Mouse (Mus musculus): ENCODE data around the gene Arl4d.
A peak's percentile ranks its signal among the peaks of the same experiment; 100 is the strongest.
"Not testable (repeated sequence)": the region's sequence is repeated elsewhere in the genome, so short reads cannot be mapped to it uniquely, and the experiment has no call there.

Arl4d gene

DNA sequence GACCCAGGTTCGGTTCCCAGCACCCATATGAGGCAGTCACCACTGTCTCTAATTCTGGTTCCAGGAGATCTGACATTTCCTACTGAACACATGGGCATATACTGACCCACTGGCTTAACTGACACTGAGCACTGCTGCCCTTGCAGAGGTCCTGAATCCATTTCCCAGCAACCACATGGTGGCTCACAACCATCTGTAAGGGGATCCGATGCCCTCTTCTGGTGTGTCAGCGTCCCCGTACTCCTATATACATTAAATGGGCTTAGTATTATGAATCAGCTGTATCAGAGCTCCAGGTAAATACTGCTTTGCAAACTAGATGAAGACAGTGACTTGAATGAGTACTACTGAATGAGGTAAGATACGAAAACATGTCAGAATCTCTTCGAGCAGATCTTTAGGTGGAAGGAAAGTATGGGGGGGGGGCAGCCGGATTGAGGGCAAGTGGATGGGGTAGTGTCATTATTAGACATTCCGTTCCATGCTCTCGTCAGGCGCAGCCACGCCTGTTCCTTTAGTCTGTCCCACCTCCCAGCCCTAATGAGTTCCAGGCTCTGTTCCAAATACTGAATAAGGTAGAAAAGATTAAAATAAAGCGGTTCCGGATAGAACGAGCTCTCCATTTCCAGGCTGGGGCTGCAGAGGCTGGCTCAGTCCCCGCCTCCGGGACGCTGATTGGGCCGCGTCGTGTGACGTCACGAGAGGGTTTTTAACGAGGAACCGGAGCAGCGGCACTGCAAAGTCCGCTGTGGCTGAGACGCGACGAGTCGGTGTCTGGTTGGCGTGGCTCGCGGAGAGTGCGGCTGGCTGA, at the start of gene Arl4d:
Gene Arl4d (plus strand): TSS at position 717 of the 811 bp plus-strand sequence.
- peak; percentile 93 to 96 for DNase-seq (ENCODE audit: low spot score in 2 of 2)

DNA sequence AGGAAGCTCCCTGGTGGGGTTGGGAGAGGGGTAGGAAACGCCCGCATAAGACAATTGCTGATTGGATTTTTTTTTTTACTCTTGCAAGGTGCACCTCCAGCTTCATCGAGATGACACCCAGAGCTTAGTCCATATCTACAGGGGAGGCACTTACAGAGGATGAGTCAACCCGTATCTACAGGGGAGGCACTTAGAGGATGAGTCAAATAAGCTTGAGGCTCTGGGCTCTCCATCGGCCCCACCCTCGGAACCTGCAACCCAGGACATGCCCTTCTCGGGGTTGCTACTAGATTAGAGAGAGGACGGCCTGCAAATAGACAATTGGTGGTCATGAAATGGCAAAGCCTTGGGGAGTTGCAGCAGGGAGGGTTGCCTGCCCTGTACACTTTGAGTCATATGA, 49.2 kb upstream of the Arl4d start:
- DNase-seq (ENCODE audit: low spot score in 2 of 2), result no peak

DNA sequence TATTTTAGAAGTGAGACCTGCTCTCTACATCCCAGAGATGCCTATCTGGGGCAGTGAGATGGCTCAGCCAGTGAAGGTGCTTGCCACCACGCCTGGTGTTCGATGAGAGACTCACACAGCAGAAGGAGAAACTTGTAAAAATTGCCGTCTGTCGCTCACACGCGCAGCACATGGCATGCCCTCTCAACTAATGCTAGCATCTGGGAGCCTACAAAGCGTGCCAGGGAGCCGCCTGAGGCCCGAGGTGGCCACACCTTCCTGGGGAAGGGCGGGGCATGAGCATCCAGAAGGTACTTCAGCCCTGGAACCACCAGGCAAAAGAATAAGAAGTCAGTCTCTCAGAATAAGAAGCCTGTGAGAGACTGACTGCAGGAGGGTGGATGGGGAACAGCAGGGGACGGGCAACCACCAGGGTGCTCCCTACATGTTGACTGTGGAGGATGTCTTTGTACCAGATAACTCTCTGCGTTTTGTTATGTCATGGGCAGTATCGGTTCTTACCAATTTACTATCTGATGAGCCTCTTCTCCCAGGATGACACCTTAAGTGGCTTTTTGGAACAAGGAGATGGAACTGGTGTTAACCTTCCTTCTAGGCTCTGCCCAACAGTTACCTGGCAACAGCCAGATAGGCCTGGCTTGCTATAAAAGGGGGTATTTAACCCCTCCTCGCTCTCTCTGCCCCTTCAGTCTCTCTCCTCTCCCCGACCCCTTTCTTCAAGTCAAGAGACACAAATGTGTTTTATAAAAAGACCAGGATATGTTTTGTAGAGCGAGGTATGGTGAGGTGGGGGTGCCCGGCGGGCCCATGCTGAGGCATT, 48.2 kb upstream of the Arl4d start:
- DNase-seq (ENCODE audit: low spot score in 2 of 2), result no peak

DNA sequence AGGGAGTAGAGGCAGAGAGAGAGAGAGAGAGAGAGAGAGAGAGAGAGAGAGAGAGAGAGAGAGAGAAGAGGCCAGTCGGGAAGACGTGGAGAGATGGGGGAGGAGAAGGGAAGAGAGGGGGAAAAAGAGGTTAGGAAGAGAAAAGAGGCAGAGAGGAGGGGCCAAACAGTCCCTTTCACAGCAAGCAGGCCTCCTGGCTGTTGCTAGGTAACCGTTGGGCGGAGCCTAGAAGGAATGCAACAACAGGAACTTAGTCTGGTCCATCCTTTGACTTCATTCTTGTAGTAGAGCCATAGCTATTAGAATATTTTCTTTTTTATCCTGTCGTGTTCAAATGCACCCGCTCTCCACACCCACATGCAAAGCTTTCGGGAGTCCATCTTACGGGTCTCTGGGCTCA, 47.5 kb upstream of the Arl4d start:
- DNase-seq (ENCODE audit: low spot score in 2 of 2), result no peak

DNA sequence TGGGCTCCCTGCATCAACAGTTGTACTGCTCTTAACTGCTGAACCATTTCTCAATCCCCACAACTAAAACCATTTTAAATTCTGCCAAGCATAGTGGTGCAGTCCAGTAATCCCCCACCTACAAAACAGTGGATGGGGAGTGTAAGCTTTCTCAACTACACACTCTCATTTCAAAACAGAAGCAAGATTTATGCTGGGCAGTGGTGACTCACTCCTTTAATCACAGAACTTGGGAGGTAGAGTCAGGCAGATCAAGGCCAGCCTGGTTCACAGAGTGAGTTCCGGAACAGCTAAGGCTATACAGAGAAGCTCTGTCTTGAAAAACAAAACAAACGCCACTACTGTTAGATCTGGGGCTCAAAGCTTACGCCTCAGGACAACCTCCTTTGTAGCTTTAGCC, 46.7 kb upstream of the Arl4d start:
- no peak for DNase-seq (ENCODE audit: low spot score in 2 of 2)

DNA sequence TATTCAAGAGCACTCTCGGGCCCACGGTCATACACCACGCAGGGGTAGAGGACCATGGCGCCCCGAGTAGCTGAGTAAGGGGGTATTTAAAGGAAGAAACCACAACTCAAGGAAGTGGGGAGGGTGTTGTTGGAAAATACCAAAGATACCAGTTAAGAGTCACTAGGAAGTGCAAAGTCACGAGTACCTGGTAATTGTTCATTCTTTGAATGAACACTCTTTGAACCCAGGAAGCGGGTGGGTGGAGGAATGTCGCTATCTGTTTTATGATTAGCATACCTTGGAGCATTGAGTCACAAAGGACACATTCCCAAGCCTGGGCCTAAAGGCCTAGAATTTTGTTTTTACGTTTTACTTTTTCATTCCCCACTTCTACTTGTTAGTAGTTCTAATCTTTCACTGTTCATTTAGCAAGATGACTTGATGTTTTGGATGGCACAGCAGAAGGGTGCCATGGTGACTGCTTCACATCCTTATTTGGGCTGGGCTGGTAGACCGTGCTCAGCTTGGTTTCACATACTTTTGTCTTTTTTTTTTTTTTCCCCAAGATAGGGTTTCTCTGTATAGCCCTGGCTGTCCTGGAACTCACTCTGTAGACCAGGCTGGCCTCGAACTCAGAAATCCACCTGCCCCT, 45.2 kb upstream of the Arl4d start:
- DNase-seq (ENCODE audit: low spot score in 2 of 2), result not testable (repeated sequence)

DNA sequence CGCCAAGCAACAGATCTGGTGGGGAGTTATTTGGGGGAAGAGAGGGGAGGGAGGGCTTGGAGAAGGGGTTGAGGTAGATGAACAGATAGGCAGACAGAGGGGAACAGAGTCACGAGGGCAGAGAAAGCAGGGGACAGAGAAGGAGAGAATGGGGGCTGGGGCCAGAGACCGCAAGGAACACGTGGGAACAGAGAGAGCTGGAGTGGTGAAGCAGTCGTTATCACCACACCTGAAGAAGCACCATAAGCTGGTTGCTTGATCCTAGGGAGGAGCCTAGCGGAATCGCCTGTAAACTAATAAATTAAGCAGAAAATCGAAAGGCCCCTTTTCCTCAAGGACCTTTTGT, 38.7 kb upstream of the Arl4d start:
- no peak for DNase-seq (ENCODE audit: low spot score in 2 of 2)

DNA sequence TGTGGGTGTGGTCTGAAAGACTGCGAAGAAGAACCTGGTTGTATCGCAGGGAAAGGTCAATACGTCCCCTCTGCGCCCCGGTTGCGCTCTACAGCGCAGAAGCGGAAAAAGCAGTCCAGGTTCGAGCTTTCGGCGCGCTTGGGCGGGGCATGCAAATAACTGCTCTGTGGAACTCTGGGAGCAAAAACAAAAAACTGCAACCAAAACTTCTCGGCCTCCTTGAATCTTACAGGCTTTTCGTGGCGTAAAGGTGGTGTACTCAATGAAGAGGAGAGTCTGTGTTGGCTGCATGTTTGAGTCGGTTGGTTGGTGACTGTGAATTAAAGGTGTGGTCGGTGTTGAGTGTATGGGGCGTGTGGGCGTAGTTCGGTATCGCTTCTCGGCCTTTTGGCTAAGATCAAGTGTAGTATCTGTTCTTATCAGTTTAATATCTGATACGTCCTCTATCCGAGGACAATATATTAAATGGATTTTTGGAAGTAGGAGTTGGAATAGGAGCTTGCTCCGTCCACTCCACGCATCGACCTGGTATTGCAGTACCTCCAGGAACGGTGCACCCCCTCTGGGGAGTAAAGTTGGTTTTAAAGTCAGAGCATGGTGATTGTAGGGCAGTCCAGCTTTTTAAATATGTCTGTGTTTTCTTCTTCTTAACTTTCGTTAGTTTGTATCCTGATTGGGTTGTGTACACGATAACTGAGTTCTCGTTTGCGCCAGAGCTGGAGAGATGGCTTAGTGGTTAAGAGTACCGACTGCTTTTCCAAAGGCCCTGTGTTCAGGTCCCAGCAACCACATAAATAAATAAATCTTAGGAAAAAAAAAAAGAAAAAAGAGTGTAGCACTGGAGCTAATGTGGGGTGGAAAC, 38.1 kb upstream of the Arl4d start, which contains the start of gene Rdm1:
Gene Rdm1 (plus strand): TSS at position 201 of the 862 bp plus-strand sequence.
- peak; percentile 74 to 77 for DNase-seq (ENCODE audit: low spot score in 2 of 2)

DNA sequence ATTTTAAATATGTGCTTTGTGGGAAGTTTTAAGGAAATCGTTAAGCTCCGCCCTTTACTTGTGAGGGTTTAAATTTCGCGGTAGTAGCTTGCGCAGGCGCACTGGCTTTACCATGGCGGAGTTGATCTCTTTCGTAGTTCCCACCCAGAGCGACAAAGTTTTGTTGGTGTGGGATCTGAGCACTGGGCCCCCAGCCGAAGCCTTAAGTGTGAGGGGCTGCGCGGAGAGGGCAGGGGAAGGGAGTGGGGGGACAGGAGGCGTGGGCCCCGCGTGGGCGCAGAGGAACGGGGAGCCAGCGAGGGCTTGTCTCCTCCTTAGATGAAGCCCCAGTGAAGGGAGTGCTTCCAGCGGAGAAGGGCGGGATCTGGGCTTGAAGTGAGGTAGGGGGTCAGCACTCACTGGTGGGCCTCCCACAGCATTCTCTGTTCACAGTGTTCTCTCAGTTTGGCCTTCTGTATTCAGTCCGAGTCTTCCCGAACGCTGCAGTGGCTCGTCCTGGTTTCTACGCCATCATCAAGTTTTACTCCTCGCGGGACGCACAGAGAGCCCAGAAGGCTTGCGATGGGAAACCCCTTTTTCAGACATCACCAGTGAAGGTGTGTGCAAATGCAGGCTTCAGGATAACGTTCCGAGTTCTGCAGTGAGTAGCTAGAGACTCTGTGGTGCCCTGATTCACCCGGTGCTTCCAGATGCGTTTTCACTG, 37.3 kb upstream of the Arl4d start:
- DNase-seq (ENCODE audit: low spot score in 2 of 2), result peak; percentile 84 to 91

DNA sequence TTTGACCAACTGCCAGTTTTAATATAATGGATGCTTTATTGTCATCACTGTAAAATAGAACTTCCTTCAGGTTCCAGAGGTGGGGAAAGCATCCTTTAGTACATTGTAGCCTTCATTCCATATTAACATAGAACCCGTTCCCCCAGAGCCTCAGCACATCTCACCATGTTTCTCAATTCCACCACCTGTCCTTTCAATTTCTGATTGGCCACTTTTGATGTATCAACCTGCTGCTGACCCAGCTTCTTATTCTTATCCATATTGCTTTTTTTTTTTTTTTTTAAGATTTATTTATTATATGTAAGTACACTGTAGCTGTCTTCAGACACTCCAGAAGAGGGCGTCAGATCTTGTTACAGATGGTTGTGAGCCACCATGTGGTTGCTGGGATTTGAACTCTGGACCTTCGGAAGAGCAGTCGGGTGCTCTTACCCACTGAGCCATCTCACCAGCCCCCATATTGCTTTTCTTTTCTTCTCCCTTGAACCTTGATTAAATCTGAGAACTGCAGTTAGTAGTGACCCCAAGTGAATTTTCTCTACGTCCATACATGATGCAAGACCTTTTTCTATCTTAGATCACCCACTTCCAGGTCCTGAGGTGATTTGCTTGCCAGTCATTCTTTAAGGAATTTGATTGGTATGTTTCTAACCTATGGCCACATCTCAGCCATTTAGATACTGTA, 36.5 kb upstream of the Arl4d start:
- not testable (repeated sequence) for DNase-seq (ENCODE audit: low spot score in 2 of 2)

DNA sequence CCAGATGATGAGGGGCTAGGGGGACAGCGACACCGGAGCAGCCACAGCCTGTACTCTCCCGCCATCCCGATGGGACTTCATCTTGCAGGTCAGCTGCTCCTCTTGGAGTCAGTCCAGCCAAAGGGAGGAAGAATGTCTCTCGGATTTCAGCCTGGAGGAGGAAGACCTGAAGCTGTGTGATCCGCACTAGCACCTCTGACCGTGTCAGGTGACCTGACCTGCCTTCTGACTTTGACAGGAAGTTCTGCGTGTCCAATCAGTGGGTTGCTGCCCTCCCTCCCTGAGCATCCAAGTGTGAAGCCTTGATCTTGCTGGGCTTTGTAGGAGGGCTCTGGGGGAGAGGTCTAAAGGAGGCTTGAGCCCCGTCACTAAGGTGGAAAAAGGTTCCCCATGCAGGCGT, 29.7 kb upstream of the Arl4d start:
- no peak for DNase-seq (ENCODE audit: low spot score in 2 of 2)

DNA sequence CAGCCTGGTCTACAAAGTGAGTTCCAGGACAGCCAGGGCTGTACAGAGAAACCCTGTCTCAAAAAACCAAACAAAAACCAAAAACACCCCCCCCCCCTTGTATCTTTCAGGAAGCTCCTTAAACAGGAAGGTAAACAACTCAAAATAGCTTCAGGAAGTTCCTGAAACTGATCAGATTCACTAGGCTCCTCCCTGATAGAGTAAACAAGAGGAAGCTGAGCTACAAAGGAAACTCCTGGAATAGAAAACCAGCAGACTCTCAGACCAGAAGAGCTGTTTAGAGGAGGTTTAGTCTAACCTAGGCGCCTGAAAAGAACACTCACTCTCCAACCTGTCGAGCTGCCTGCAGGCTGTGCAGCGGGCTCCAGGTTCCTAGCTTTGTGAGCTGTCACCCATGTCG, 25.6 kb upstream of the Arl4d start:
- DNase-seq (ENCODE audit: low spot score in 2 of 2), result no peak

DNA sequence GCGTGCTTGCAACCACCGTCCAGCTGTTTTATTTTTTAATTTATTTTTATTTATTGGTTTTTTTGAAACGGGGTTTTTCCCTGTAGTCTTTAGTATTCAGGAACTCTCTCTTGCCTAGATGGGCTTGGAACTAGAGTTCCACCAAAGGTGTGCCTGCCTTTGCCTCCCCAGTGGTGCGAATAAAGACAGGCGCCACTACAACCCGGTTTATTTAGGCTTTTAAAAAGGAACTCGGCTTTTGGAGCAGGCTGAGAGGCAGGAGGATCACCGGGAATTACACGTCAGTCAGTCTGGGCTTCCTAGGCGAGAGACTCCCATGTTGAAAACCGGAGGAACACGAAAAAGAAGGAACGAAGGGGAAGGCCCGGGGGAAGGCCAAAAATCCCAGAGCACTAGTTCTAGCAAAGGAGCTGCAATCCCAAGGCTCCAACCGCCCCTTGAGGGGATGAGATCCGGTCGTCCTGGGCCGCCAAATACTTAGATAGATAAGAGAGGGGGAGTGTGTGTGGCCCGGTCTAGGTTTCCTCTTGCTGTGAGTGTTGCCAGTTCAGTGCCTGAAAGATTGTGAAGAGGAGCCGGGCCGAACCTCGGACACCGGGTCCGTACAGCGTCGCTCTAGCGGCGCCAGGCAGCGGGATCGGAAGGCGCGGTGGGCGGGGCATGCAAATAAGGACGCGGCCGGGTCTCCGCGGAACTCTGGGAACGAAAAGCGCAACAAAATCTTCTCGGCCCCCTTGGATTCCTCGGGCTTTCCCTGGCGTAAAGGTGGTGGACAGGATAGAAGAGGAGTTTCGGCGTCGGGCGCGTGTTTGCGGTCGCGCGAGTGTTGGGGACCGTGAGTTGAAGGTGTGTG, 24.3 kb upstream of the Arl4d start:
- DNase-seq (ENCODE audit: low spot score in 2 of 2), result peak; percentile 74 to 78

DNA sequence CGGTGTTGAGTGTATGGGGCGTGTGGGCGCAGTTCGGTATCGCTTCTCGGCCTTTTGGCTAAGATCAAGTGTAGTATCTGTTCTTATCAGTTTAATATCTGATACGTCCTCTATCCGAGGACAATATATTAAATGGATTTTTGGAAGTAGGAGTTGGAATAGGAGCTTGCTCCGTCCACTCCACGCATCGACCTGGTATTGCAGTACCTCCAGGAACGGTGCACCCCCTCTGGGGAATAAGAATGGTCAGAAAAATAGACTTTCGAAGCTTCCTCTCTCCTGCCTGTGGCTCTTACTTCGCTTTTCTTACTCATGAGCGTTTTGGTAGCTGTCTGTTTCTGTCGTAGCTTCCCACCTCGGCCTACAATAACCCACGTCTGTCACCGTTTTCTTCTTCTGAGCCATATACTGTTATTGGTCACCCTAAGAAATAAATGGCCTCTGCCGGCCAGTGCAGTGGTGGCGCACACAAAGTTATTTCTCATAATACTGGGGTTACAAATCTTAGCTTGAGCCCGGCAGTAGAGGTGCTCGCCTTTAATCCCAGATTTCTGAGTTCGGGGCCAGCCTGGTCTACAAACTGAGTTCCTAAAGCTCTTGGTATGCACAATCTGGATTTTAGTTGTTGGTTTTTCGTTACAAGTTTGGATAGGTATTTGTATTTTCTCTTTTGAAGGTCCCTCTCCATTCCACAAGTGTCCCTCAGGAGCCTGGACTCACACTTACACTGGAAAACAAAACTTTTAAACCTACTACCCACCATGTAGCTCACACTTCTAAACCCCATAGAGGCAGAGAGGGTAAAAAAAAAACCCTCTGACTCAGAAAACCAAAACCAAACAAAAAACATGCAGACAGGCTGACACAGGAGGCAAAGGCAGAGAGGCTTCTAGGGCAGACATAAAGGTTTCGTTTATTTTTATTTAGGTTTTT, 23.4 kb upstream of the Arl4d start:
- DNase-seq (ENCODE audit: low spot score in 2 of 2), result not testable (repeated sequence)

DNA sequence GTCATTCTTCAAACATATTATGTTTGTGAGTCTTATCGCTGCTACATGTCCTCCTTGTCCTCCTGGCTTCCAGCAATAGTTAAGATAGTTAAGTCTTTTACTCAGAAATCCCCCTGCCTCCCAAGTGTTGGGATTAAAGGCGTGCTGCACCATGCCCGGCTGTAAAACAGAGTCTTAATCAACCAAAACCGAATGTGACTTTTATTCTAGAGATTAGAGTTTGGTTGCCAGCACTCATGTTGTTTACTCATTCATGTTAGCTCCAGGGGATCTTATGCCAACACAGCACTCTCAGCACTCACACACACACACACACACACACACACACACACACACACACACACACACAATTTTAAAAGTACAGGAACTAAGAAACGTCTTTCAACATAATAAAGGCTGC, 22.4 kb upstream of the Arl4d start:
- no peak for DNase-seq (ENCODE audit: low spot score in 2 of 2)

DNA sequence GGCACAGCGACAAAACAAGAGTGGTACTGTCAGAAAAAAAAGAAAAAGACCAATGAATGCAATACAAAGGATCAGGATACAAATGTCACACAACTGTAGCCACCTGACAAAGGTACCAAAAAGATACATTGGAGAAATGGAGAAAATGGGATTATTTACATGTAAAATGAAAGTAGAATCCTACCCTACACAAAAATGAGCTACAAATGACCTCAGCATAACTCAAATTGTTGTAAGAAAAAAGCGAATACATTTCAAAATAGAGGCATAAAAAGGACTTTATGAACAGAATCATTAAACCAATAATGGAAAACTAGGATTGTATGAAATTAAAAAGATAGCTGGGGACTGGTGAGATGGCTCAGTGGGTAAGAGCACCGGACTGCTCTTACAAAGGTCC, 20.8 kb upstream of the Arl4d start:
- no peak for DNase-seq (ENCODE audit: low spot score in 2 of 2)

DNA sequence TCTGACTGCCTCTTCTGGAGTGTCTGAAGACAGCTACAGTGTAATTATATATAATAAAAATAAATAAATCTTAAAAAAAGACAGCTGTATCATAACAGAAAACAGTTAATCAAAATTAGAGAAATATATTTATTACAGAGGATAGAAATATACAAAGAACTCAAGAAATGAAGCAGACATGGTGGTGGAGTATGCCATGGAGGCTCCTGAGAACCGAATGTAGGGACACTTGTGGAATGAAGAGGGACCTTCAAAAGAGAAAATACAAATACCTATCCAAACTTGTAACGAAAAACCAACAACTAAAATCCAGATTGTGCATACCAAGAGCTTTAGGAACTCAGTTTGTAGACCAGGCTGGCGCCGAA, 20.3 kb upstream of the Arl4d start:
- not testable (repeated sequence) for DNase-seq (ENCODE audit: low spot score in 2 of 2)

Measured in urinary bladder, postnatal 4 days (tissue).